ENCODE assay signal across 16 mouse cellular contexts in genomic region chr15:99099984-99100383, GRCm38 (mm10). TPM values are rescaled to one million over a fixed set of nuclear protein-coding genes. Genes with fewer than 3 reads are reported as not detected.
A peak's percentile ranks its signal among the peaks of the same experiment; 100 is the strongest.
DNase-seq lines count a peak whose midpoint lies in the region; ATAC-seq and TF ChIP-seq lines count a peak whose summit lies in the region.
"Had no signal": no experiment of that assay in that cellular context is flagged by ENCODE, and none has a peak within 500 bp of the region (broad histone marks: within the 10 kb centered on the region; RNA-seq: fewer than 3 reads in every experiment).

No protein-coding gene starts in this region.

- H3K4me3 ChIP-seq in layer of hippocampus, adult 2 months: no peak overlapping the region
- peak overlapping the region; percentile 41 for H3K4me3 ChIP-seq in intestine, postnatal 0 days (ENCODE audit: low read depth, low read length)
- peak overlapping the region; percentile 35 for H3K4me3 ChIP-seq in stomach, embryonic 15.5 days (replicated peaks)

- 28% methylated on average over 3 of the region's 3 CpGs for WGBS in intestine, postnatal 0 days
- 40% methylated on average over 3 of the region's 3 CpGs for WGBS in stomach, embryonic 15.5 days

- peaks cover 41% of the 10 kb centered on the region for H3K27me3 ChIP-seq in intestine, postnatal 0 days (replicated peaks; ENCODE audit: control insufficient read depth, insufficient read depth, low read length)
- H3K27me3 ChIP-seq in stomach, embryonic 15.5 days (replicated peaks): peaks cover 40% of the 10 kb centered on the region

- peaks cover 10% of the 10 kb centered on the region for H3K36me3 ChIP-seq in intestine, postnatal 0 days (ENCODE audit: control insufficient read depth, insufficient read depth)
- H3K36me3 ChIP-seq in stomach, embryonic 15.5 days: no peaks in the 10 kb centered on the region
- H3K36me3 ChIP-seq: embryonic facial prominence, embryonic 13.5 days; limb, embryonic 10.5 days had no signal

- no peak for ATAC-seq in intestine, postnatal 0 days
- ATAC-seq in stomach, embryonic 15.5 days (ENCODE audit: insufficient read depth, low FRiP score, low read depth): no peak
- ATAC-seq: activated CD4-positive, CD25-positive, alpha-beta regulatory T cell, adult 4 months had no signal

- H3K4me2 ChIP-seq in intestine, postnatal 0 days (replicated peaks; ENCODE audit: low read depth): peak overlapping the region; percentile 70
- H3K4me2 ChIP-seq in stomach, embryonic 15.5 days: peak overlapping the region; percentile 74

- TF ChIP-seq CTCF in layer of hippocampus, adult 2 months (conservative IDR thresholded peaks at IDR 0.05): peak; percentile 47
- peak; percentile 60 for TF ChIP-seq CTCF in intestine, postnatal 0 days (IDR thresholded peaks at IDR 0.05; ENCODE audit: low read depth)

- H3K27ac ChIP-seq in layer of hippocampus, adult 2 months: no peak overlapping the region
- peak overlapping the region; percentile 87; the same call in 1 of the 2 replicates for H3K27ac ChIP-seq in intestine, postnatal 0 days (ENCODE audit: low read depth, low read length)
- no peak overlapping the region for H3K27ac ChIP-seq in stomach, embryonic 15.5 days
- H3K27ac ChIP-seq: embryonic facial prominence, embryonic 13.5 days; forebrain, embryonic 13.5 days had no signal

- DNase-seq in layer of hippocampus, adult 2 months (ENCODE audit: low spot score in 2 of 2): no peak
- DNase-seq in layer of hippocampus, adult 18-20 months (ENCODE audit: low spot score in 2 of 2): no peak
- peak; percentile 63 for DNase-seq in ES-CJ7 (ENCODE audit: low read depth, low spot score)
- DNase-seq in cerebellum, postnatal 10 days: no peak
- DNase-seq in urinary bladder, adult 2 months (ENCODE audit: low spot score): no peak
- DNase-seq: cerebellum, postnatal 25 days; layer of hippocampus, postnatal 36 days; lung, postnatal 10 days had no signal

- peaks cover 8% of the 10 kb centered on the region; the same call in 1 of the 2 replicates for H3K4me1 ChIP-seq in intestine, postnatal 0 days (replicated peaks; ENCODE audit: control insufficient read depth, insufficient read depth, low read length)
- peaks cover 35% of the 10 kb centered on the region for H3K4me1 ChIP-seq in stomach, embryonic 15.5 days

- H3K9me3 ChIP-seq in intestine, postnatal 0 days (ENCODE audit: control insufficient read depth): no peaks in the 10 kb centered on the region
- H3K9me3 ChIP-seq in stomach, embryonic 15.5 days: no peaks in the 10 kb centered on the region
- H3K9me3 ChIP-seq: embryonic facial prominence, embryonic 13.5 days; forebrain, embryonic 13.5 days; limb, embryonic 10.5 days had no signal

- H3K9ac ChIP-seq in intestine, postnatal 0 days (ENCODE audit: low read depth, low read length): peak overlapping the region; percentile 23; the same call in 1 of the 2 replicates
- no peak overlapping the region for H3K9ac ChIP-seq in stomach, embryonic 15.5 days
- H3K9ac ChIP-seq: forebrain, embryonic 13.5 days had no signal

RNA-seq across cellular contexts. Expression of gene Dnajc22, which starts 7.0 kb away (rescaled TPM):
- under 1 TPM in 1 of 2 experiments, not detected in 1; 0.31 TPM for total RNA-seq in layer of hippocampus, adult 2 months (2021)
- total RNA-seq in layer of hippocampus, adult 18-20 months (2021): under 1 TPM; 0.20 to 0.27 TPM
- polyA plus RNA-seq in intestine, postnatal 0 days (2015; fragmentation: Nextera tagmentation; extraction: Ambion mirVana): 52.9 and 55.7 TPM in 2 replicates
- polyA plus RNA-seq in stomach, embryonic 15.5 days (2015; fragmentation: Nextera tagmentation; extraction: Ambion mirVana): 18.6 and 23.0 TPM in 2 replicates
- polyA plus RNA-seq in urinary bladder, adult 2 months (2012; rRNA removed): 0.10 TPM in 1 of 2 replicates, not detected in the other
- total RNA-seq: hematopoietic stem cell, adult 5-6 weeks had no signal
- polyA plus RNA-seq: activated CD4-positive, CD25-positive, alpha-beta regulatory T cell, adult 4 months had no signal

RNA-seq across cellular contexts. Expression of gene C1ql4, which starts 12.4 kb away (rescaled TPM):
- total RNA-seq in layer of hippocampus, adult 2 months (2021): not detected
- not detected for total RNA-seq in layer of hippocampus, adult 18-20 months (2021)
- polyA plus RNA-seq in intestine, postnatal 0 days (2015; fragmentation: Nextera tagmentation; extraction: Ambion mirVana): 0.10 and 0.17 TPM in 2 replicates
- polyA plus RNA-seq in stomach, embryonic 15.5 days (2015; fragmentation: Nextera tagmentation; extraction: Ambion mirVana): 0.09 TPM in 1 of 2 replicates, not detected in the other
- not detected in 2 replicates for polyA plus RNA-seq in urinary bladder, adult 2 months (2012; rRNA removed)
- total RNA-seq: gastrocnemius, adult 8-10 months; hematopoietic stem cell, adult 5-6 weeks had no signal
- polyA plus RNA-seq: activated CD4-positive, CD25-positive, alpha-beta regulatory T cell, adult 4 months; forebrain, embryonic 13.5 days had no signal

RNA-seq across cellular contexts. Expression of gene Troap, which starts 25.6 kb away (rescaled TPM):
- under 1 TPM; 0.36 to 0.64 TPM for total RNA-seq in layer of hippocampus, adult 2 months (2021)
- total RNA-seq in layer of hippocampus, adult 18-20 months (2021): under 1 TPM in 1 of 2 experiments, not detected in 1; 0.72 TPM
- 4.8 TPM in 2 replicates for polyA plus RNA-seq in intestine, postnatal 0 days (2015; fragmentation: Nextera tagmentation; extraction: Ambion mirVana)
- 24.6 and 29.2 TPM in 2 replicates for polyA plus RNA-seq in stomach, embryonic 15.5 days (2015; fragmentation: Nextera tagmentation; extraction: Ambion mirVana)
- 0.78 and 1.5 TPM in 2 replicates for polyA plus RNA-seq in urinary bladder, adult 2 months (2012; rRNA removed)
- total RNA-seq: gastrocnemius, adult 8-10 months had no signal

RNA-seq across cellular contexts. Expression of gene Spats2, which starts 25.7 kb away (rescaled TPM):
- total RNA-seq in layer of hippocampus, adult 2 months (2021): 10 to 100 TPM; 29.2 to 30.9 TPM
- 10 to 100 TPM; 30.1 to 31.4 TPM for total RNA-seq in layer of hippocampus, adult 18-20 months (2021)
- polyA plus RNA-seq in intestine, postnatal 0 days (2015; fragmentation: Nextera tagmentation; extraction: Ambion mirVana): 14.3 and 16.0 TPM in 2 replicates
- 28.3 and 32.1 TPM in 2 replicates for polyA plus RNA-seq in stomach, embryonic 15.5 days (2015; fragmentation: Nextera tagmentation; extraction: Ambion mirVana)
- polyA plus RNA-seq in urinary bladder, adult 2 months (2012; rRNA removed): 14.2 and 14.3 TPM in 2 replicates
- total RNA-seq: hematopoietic stem cell, adult 5-6 weeks had no signal
- polyA plus RNA-seq: activated CD4-positive, CD25-positive, alpha-beta regulatory T cell, adult 4 months had no signal

RNA-seq across cellular contexts. Expression of gene Prph, which starts 45.0 kb away (rescaled TPM):
- total RNA-seq in layer of hippocampus, adult 2 months (2021): under 1 TPM; 0.67 to 0.83 TPM
- total RNA-seq in layer of hippocampus, adult 18-20 months (2021): 1 to 10 TPM in 1 of 2 experiments, under 1 TPM in 1; 0.61 to 1.1 TPM
- polyA plus RNA-seq in intestine, postnatal 0 days (2015; fragmentation: Nextera tagmentation; extraction: Ambion mirVana): 29.8 and 32.7 TPM in 2 replicates
- 33.5 and 38.7 TPM in 2 replicates for polyA plus RNA-seq in stomach, embryonic 15.5 days (2015; fragmentation: Nextera tagmentation; extraction: Ambion mirVana)
- polyA plus RNA-seq in urinary bladder, adult 2 months (2012; rRNA removed): 6.4 and 7.1 TPM in 2 replicates
- total RNA-seq: hematopoietic stem cell, adult 5-6 weeks had no signal
- polyA plus RNA-seq: activated CD4-positive, CD25-positive, alpha-beta regulatory T cell, adult 4 months; limb, embryonic 10.5 days had no signal

Comparison
In these comparisons a context has a peak if more than half of its experiments do, and no peak if none do; other contexts are left out.
1. RNA of gene Dnajc22, which starts 7.0 kb away (polyA plus RNA-seq): 52.9 to 55.7 TPM in intestine, postnatal 0 days and 18.6 to 23.0 TPM in stomach, embryonic 15.5 days; 0.10 TPM in urinary bladder, adult 2 months; every median in the first group is over 10 times any median in the second.